Mouse (Mus musculus): ENCODE measurements around the gene Cdc42bpg.
A peak's percentile ranks its signal among the peaks of the same experiment; 100 is the strongest.

Gene Cdc42bpg

GRCm38 (mm10) chr19:6333761-6334595 is 27.7 kb downstream of the Cdc42bpg start:
- no peak for DNase-seq (ENCODE audit: low spot score)

DNA sequence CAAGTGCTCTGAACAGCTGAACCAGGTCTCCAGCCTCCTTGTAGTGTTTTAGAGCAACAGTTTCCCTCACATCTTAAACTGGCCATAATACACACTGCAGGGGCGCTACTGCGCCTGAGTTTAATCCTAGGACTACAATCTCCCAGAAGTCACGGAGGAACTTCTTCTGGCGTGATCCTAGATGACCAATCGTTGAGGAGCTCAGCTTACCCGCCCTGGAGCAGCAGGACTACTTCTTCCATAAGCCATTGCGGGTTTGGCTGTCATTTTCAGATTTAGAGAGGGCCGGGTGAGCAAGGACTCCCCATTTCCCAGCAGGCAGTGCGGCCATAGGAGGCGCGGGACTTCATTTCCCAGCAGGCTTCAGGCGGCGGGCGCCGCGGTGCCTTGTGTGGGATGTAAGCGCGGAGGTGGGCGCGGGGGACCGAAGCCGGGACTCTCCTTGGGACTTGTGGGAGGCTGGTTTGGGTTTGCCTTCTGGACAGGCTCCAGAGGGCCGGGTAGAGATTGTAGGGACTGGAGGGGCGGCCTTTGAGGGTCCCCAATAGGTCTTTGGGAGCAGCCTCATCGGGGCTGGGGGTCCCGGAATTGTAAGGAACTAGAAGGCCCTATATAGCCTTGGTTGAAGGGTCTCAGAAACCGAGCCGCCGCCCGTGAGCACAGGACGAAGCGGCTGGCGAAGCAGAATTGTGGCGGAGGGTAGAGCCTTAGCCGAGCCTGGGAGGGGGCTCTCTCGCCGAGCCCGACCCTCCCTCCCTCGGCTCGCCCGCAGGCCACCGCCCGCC is 28.6 kb downstream of the Cdc42bpg start, which contains the start of gene Men1:
Men1 (plus strand) TSS at position 307 of the 785 bp plus-strand sequence.
- peak; percentile 90 for DNase-seq (ENCODE audit: low spot score)

DNA sequence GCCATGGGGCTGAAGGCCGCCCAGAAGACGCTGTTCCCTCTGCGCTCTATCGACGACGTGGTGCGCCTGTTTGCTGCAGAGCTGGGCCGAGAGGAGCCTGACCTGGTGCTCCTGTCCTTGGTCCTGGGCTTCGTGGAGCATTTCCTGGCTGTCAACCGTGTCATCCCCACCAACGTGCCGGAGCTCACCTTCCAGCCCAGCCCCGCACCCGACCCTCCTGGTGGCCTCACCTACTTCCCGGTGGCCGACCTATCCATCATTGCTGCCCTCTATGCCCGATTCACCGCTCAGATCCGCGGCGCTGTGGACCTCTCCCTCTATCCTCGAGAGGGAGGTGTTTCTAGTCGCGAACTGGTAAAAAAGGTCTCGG is 29.2 kb downstream of the Cdc42bpg start:
- peak; percentile 45 for DNase-seq (ENCODE audit: low spot score)

DNA sequence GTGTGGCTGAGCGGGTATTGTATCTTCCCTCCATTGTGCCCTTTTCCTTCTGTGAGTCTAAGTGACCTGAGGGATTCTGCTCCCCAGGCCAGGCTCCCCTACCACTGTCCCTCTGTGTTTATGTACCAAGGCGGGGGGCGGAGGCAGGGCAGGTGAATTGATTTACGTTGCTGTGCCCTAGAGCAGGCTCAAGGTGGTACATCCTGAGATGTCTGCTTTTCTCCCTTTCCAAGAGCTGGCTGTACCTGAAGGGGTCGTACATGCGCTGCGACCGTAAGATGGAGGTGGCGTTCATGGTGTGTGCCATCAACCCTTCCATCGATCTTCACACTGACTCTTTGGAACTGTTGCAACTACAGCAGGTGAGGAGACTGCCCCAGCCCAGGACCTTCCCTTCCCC is 30.7 kb downstream of the Cdc42bpg start:
- no peak for DNase-seq (ENCODE audit: low spot score)

GRCm38 (mm10) chr19:6338171-6338570 is 31.9 kb downstream of the Cdc42bpg start:
- no peak for DNase-seq (ENCODE audit: low spot score)

DNA sequence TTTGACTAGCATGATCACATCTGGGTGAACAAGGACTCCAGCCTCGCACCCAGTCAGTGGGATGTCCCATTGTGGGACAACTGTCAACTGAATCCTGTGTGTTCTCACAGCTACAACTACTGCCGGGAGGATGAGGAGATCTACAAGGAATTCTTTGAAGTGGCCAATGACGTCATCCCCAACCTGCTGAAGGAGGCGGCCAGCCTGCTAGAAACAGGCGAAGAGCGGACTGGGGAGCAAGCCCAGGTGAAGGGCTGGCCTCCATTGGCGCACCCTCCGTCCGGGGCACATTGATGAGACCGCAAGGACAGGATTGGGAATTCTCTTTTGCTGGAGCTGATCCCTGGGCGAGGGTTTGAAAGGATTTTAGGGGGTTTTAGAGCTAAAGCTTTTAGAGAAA is 32.5 kb downstream of the Cdc42bpg start:
- DNase-seq (ENCODE audit: low spot score) = no peak

DNA sequence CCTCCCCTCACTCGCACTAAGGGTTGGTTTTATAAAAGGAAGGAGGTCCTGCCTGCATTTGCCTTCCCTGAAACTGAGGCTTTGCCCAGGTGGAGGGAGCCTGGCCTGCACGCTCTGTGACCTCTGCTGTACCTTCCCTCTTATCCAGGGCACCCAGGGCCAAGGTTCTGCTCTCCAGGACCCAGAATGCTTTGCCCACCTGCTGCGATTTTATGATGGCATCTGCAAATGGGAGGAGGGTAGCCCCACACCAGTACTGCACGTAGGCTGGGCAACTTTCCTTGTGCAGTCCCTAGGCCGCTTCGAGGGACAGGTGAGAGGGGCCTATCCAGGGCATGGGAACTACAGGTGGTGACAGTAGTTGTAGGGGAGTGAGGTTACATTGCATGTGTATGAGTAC is 32.9 kb downstream of the Cdc42bpg start:
- DNase-seq (ENCODE audit: low spot score) = no peak

- no peak for DNase-seq (ENCODE audit: low spot score)
Measured at GRCm38 (mm10) chr19:6339890-6340504, 33.7 kb downstream of the Cdc42bpg start.

- DNase-seq (ENCODE audit: low spot score) = peak; percentile 90
Measured at GRCm38 (mm10) chr19:6340524-6341452, 34.5 kb downstream of the Cdc42bpg start, which contains the start of gene Map4k2. Gene Map4k2 (plus strand): TSS chr19:6341135.

DNA sequence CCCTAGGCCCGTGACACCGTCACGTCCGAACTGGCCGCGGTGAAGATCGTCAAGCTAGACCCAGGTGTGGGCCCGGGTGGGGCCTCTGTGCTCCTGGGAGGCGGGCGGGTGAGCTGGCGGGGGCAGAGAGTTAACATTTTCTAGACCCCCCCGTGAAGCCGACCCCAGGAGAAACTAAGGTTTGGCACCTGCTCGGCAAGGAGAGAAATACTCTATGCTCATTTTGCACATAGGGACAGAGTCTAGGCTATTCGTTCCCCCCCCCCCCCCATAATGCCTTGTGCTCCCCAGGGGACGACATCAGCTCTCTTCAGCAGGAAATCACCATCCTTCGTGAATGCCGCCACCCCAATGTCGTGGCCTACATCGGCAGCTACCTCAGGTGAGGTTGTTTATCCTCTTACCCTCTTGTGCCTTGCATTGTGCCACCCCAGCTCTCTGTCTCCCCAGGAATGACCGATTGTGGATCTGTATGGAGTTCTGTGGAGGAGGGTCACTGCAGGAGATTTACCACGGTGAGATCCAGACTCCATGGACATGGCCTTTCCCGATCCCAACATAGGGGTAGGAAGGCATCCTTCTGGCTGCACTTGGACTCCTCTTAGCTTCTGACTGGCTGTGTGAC is 35.3 kb downstream of the Cdc42bpg start:
- no peak for DNase-seq (ENCODE audit: low spot score)

GRCm38 (mm10) chr19:6342276-6342933 is 36.1 kb downstream of the Cdc42bpg start:
- DNase-seq (ENCODE audit: low spot score) = no peak

DNA sequence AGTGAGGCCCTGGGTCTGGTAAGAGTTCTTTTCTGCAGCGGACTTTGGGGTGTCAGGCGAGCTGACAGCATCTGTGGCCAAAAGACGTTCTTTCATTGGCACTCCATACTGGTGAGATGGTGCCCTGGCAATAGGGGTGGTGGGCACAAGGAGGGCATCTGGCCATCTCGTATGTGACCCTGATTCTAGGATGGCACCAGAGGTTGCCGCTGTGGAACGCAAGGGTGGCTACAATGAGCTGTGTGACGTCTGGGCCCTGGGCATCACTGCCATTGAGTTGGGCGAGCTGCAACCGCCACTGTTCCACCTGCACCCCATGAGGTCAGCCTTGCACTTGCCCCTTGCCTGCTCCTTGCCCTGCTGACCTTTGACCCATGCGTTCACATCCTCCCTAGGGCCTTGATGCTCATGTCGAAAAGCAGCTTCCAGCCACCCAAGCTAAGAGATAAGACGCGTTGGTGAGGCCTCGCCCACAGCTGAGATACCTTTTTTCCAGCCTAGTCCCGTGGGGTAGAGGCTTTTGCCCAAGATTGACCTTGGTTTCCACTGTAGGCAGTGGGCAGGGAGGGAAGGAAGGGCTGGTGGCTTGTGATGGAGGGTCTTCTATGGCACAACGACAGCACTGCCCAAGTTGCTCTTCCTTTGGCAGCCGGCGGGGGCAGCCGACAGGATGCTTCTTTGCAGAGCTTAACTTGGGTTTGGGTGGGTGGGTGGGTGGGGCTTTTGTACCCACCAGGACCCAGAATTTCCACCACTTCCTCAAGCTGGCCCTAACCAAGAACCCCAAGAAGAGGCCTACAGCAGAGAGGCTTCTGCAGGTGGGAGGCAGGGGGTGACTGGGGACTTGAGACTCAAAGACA is 37.0 kb downstream of the Cdc42bpg start:
- no peak for DNase-seq (ENCODE audit: low spot score)

DNA sequence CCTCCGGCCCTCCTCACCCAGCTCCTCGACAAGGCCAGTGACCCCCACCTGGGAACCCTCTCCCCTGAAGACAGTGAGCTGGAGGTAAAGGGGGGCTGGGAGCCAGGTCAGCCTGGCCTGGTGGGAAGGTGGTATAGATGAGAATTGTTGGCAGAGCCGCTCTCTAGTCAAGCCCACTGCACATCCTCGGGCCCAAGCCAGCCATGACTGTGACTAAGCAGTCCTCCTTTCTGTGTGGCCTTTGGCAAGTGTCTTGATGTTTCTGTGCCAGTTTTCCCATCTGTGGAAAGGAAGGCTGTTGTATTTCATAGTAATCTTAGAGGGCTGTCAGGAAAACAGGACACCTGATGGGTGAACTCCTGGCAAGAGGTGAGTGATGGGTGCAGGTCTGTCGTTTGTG is 37.7 kb downstream of the Cdc42bpg start:
- no peak for DNase-seq (ENCODE audit: low spot score)

DNA sequence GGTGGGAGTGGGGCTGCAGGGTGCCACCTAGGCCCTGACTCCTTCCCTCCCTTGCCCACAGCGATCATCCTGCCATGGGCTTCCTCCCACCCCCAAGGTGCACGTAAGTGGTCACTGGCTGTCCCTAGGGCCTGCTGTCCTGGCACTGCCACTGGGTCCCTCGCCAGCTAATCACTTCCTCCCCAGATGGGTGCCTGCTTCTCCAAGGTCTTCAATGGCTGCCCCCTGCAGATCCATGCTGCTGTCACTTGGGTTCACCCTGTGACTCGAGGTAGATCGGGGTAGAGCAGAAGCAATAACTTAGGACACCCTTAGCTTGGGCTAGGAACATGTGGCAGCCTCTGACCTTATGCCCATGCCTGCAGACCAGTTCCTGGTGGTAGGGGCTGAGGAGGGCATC is 39.8 kb downstream of the Cdc42bpg start:
- no peak for DNase-seq (ENCODE audit: low spot score)

GRCm38 (mm10) chr19:6346661-6347060 is 40.4 kb downstream of the Cdc42bpg start:
- no peak for DNase-seq (ENCODE audit: low spot score)

DNA sequence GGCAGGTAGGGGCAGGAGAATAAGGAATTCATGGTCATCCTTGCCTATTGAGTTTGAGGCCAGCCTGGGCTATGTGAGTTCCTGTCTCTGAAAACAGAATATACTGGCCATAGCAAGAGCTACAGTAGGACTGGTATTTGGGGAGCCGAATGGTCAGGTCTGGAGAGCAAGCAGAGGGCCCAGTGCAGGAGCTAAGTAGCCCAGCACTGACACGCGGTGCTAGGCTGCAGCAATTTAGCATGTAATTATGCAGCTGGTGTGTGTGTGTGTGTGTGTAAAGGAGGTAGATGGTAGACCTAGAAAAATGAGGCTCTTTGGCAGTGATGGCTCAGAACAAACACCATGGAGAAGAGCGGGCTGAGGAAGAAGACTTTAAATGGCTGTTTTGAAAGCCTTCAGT is 41.4 kb downstream of the Cdc42bpg start:
- no peak for DNase-seq (ENCODE audit: low spot score)

DNA sequence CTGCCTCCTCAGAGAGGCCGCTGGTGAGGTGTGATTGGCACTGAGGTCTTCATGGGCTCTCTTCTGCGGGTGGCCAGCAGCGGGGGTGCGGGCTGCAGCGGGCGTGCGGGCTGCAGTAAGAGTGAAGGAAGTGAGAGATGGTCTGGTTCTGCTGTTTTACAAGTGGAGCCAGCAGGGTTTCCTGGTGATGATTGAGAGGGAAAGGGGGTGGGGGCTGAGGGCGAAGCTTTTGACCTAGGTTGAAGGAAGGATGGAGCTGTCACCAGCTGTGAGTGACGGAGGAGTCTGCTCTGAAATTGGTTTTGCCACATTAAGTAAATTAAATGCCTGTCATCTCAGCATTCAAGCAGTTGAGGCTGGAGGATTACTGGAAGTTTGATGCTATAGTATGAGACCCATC is 42.5 kb downstream of the Cdc42bpg start:
- no peak for DNase-seq (ENCODE audit: low spot score)

GRCm38 (mm10) chr19:6349215-6349983 is 43.1 kb downstream of the Cdc42bpg start:
- DNase-seq (ENCODE audit: low spot score) = no peak
